Mouse (Mus musculus) forelimb bud, embryonic 11.5 days (tissue): ENCODE measurements around the gene Dus1l.
A peak's percentile ranks its signal among the peaks of the same experiment; 100 is the strongest.
"Not testable (repeated sequence)": the region's sequence is repeated elsewhere in the genome, so short reads cannot be mapped to it uniquely, and the experiment has no call there.

Source experiments
- DNase-seq: peaks from one replicate; pipeline ENCODE4 v3.0.0-alpha.2; 2012; ENCODE audit warnings: low read depth, low spot score

Gene Dus1l

DNA sequence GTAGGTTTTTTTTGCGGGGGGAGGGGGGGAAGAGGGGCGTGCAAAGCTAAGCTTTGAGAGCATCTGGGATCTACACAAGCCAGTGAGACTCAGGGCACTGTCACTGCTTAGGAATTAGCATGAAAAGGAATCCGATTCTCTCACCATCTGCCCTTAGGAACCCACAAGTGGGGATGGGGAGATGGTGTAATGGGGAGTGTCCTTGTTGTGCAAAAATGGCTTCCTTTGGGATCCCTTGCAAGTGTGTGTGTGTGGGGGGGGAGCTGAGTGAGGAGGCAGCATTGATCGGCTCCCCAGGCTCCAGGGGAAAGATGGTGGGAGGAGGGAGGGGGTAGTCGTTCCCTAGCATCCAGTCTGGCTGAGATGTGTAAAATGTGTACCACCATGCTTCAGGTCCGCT, 19.1 kb downstream of the Dus1l start:
- DNase-seq: no peak

DNA sequence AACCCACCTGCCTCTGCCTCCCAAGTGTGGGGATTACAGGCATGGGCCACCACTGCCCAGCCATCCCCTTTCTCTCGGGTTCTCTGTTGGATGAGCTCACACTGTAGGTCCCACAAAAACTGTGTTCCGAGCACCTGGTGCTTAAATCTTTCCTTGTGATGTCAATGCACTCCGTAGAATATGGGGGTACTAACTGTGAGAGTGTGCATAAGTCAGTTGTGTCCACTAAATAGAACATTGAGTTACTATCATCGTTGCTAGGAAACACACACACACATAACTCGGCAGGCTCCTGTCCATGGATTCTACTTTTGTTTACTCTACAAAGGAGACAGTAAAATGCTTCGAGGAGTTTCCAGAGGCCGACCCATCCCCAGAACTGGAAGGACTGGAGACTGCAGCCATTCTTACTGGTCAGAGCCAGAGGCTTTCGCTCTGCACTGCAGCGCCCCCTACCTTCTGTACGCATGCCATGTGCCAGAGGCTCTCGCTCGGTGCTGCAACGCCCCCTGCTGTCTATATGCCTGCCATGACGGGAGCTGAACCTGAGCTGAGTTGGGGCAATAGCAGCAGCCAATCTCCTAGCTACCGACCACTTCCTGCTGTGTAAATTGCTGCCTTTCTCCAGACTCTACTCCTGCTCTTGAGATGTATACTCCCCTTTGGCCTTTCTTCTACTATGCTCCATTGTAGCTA, 20.3 kb downstream of the Dus1l start:
- peak; percentile 93 for DNase-seq

GRCm38 (mm10) chr11:120773463-120774190, 22.6 kb downstream of the Dus1l start:
- DNase-seq: no peak

- DNase-seq: no peak
Observed at GRCm38 (mm10) chr11:120772749-120773148, 23.5 kb downstream of the Dus1l start.

GRCm38 (mm10) chr11:120768206-120768605, 28.0 kb downstream of the Dus1l start:
- no peak for DNase-seq

GRCm38 (mm10) chr11:120767023-120767422, 29.2 kb downstream of the Dus1l start:
- DNase-seq: not testable (repeated sequence)

GRCm38 (mm10) chr11:120763121-120763999, 32.8 kb downstream of the Dus1l start:
- DNase-seq: not testable (repeated sequence)

DNA sequence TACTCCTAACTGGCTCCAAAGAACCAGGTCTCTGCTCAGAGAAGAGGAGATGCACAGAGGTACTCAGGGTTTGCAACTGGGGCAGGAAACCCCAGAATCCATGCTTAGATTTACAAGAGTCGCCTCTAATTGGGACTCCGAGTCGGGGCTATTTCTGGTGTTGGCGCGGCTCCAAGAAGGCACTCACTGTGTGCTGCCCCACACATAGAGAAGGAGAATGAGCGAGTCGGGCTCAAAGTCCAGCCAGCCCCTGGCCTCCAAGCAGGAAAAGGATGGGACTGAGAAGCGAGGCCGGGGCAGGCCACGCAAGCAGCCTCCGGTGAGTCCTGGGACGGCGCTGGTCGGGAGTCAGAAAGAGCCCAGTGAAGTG, 33.5 kb downstream of the Dus1l start, which contains the start of gene Hmga1b:
TSS of gene Hmga1b (plus strand) at position 123 of the 370 bp plus-strand sequence.
- DNase-seq: not testable (repeated sequence)

GRCm38 (mm10) chr11:120761811-120762671, 34.2 kb downstream of the Dus1l start:
- no peak for DNase-seq

DNA sequence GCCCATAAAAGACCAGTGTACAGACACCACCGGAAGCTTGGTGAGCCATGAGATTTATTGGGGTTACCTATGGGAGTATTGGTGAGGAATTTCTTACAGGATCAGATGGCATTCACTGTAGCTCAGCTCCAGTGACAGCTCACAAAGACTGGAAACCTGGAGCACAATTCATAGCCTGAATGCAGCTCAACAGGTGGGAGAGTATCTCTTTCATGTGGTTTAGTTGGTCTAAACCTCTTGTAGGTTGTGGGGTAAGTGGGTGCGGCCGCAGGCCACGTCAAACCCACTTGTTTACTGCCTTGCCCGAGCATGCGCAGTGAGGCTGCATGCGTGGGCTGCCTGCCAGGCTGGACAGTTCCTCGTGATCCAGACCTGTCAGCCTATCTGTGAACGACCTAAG, 36.0 kb downstream of the Dus1l start:
- DNase-seq: no peak

DNA sequence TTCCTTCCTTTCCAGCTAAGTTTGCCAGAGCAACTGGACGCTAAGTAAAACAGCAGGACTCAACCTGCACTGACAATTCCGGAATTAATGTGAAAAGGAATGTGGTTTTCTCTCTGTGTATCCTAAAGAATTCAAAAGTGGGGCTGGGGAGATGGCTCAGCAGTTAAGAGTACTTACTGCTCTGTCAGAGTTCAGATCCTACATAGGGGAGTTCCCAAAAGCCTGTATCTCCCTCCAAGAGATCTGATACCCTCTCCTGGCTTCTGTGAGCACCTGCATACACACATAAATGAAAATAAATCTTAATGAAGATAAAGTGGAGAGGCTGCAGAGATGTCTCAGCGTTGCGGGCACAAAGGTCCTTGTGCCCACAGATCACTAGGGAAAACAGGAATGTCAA, 44.6 kb downstream of the Dus1l start:
- DNase-seq: no peak

GRCm38 (mm10) chr11:120749430-120749829, 46.8 kb downstream of the Dus1l start:
- no peak for DNase-seq

- DNase-seq: no peak
Observed at GRCm38 (mm10) chr11:120747974-120748373, 48.2 kb downstream of the Dus1l start.

- no peak for DNase-seq
Observed at GRCm38 (mm10) chr11:120744121-120744701, 52.0 kb downstream of the Dus1l start.

DNA sequence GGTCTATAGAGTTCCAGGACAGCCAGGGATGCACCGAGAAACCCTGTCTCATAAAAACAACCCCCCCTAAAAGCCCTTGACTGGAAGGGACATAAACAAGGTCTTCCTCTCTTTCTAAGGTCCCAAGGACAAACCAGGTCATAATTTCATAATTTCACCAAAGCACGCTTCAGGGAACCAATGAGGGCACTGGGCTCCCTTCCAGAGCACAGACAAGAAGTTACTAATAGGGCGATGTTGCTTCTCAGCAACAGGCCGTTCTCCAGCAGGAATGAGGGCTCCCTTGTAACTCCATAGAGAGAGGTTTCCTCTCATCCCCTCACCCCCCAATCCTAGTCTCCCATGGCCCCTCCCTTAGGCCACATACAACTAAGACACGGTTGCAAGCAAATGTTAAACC, 55.2 kb downstream of the Dus1l start:
- DNase-seq: no peak
